Mouse (Mus musculus) cerebellum, adult 8-10 months (tissue): ENCODE measurements around the gene Als2.

Experiments used
- DNase-seq: peaks from one replicate; pipeline ENCODE4 v3.0.0; 2022

Gene Als2

GRCm38 (mm10) chr1:59211651-59212050 lies 25.4 kb downstream of the Als2 start:
- DNase-seq: no peak

- DNase-seq: no peak
These were observed 28.7 kb downstream of the Als2 start for GRCm38 (mm10) chr1:59208331-59208730.

- no peak for DNase-seq
These were observed 32.5 kb downstream of the Als2 start for GRCm38 (mm10) chr1:59204489-59204888.

- no peak for DNase-seq
These were observed 34.7 kb downstream of the Als2 start for GRCm38 (mm10) chr1:59202367-59202766.

GRCm38 (mm10) chr1:59201561-59201960 lies 35.5 kb downstream of the Als2 start:
- no peak for DNase-seq

GRCm38 (mm10) chr1:59200960-59201359 lies 36.1 kb downstream of the Als2 start:
- DNase-seq: no peak

- DNase-seq: no peak
These were observed 42.1 kb downstream of the Als2 start for GRCm38 (mm10) chr1:59194979-59195378.

- no peak for DNase-seq
These were observed 49.2 kb downstream of the Als2 start for GRCm38 (mm10) chr1:59187786-59188185.

- no peak for DNase-seq
These were observed 50.7 kb downstream of the Als2 start for GRCm38 (mm10) chr1:59186317-59186716.

GRCm38 (mm10) chr1:59185410-59185809 lies 51.6 kb downstream of the Als2 start:
- no peak for DNase-seq

- no peak for DNase-seq
These were observed 54.0 kb downstream of the Als2 start for GRCm38 (mm10) chr1:59183045-59183444.

GRCm38 (mm10) chr1:59182373-59182772 lies 54.7 kb downstream of the Als2 start:
- DNase-seq: no peak

- no peak for DNase-seq
These were observed 57.0 kb downstream of the Als2 start for GRCm38 (mm10) chr1:59180003-59180402.

GRCm38 (mm10) chr1:59178401-59178800 lies 58.6 kb downstream of the Als2 start:
- no peak for DNase-seq

- DNase-seq: no peak
These were observed 62.3 kb downstream of the Als2 start for GRCm38 (mm10) chr1:59174514-59175373.

GRCm38 (mm10) chr1:59173023-59173422 lies 64.0 kb downstream of the Als2 start:
- DNase-seq: no peak

- no peak for DNase-seq
These were observed 65.2 kb downstream of the Als2 start for GRCm38 (mm10) chr1:59171875-59172274.

- no peak for DNase-seq
These were observed 66.7 kb downstream of the Als2 start for GRCm38 (mm10) chr1:59170290-59170689.

- no peak for DNase-seq
These were observed 67.4 kb downstream of the Als2 start for GRCm38 (mm10) chr1:59169586-59169985.

GRCm38 (mm10) chr1:59168556-59168955 lies 68.5 kb downstream of the Als2 start:
- DNase-seq: no peak

GRCm38 (mm10) chr1:59167654-59168425 lies 69.2 kb downstream of the Als2 start:
- DNase-seq: no peak

GRCm38 (mm10) chr1:59166232-59166905 lies 70.7 kb downstream of the Als2 start:
- DNase-seq: no peak

GRCm38 (mm10) chr1:59163918-59164317 lies 73.1 kb downstream of the Als2 start:
- DNase-seq: no peak
